Mouse (Mus musculus) c-Kit-positive CD71-positive TER-119-negative erythroid progenitor cells, embryonic 14.5 days (primary cell): Measurements from ENCODE around the gene Olfr686.

ENCODE experiments used
- DNase-seq: peaks from one replicate; pipeline ENCODE4 v3.0.0-alpha.2; 2013; ENCODE audit warnings: low read depth

The Olfr686 gene

DNA sequence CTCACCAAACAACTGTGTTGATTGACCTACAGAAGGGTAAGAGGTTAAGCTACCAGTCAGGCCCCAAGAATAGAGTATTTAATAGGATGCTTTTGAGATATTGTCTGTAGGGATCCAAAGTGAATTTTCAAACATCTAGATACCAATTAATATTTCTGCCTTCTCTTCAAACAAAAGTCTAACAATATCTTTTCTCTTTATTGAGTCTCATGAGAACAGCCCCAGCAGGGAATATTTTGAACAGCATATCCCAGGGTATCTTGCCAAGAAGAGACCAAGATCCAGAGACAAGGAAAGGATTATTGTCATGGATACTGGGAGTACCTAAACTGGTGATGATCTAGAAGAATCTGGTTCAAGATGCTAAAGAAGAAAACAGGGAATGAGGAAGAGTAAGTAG lies at the start of gene Olfr686:
Gene Olfr686, minus strand, starts transcription at position 101 of the 400 bp plus-strand sequence.
- DNase-seq: no peak

- peak; percentile 9 for DNase-seq
Measured at GRCm38 (mm10) chr7:105256656-105257055, 49.4 kb upstream of the Olfr686 start.

DNA sequence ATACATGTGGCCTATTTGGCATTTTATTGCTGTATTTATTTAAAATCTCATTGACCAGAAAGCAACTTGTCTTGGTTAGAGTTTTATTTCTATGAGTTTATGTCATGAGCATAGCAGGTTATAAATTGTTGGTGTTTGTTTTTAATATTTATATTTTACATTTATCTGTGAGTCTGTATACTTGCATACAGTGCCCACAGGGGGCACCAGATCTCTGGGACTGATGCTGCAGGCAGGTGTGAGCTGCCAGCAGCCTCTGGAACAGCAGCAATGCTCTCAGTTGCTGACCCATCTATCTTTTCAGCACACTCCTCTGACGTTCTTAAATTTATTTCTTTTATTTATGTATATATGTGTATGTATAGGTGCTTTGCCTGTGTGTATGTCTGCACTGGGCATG lies 40.9 kb upstream of the Olfr686 start:
- no peak for DNase-seq

GRCm38 (mm10) chr7:105247671-105248070 lies 40.4 kb upstream of the Olfr686 start:
- no peak for DNase-seq

GRCm38 (mm10) chr7:105229386-105229785 lies 22.1 kb upstream of the Olfr686 start:
- DNase-seq: no peak

DNA sequence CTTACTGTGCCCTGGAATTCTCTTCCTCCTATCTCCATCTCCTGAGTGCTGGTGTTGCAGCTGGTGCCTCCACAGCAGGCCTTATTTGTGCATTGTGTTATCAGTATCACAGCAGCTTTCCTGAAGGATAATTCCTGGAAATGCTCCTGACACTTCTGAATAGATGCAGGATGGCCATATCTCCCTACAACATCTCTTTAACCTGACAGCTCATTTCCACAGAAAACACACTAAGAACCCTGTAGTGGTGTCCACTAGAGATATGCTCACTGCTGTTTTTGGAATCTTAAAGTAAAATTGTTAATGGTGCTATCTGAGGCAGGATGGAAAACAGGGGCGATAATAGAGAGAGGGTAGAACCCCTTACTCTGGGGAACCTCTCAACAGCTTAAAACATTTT lies 20.9 kb upstream of the Olfr686 start:
- DNase-seq: no peak

GRCm38 (mm10) chr7:105226703-105227102 lies 19.4 kb upstream of the Olfr686 start:
- no peak for DNase-seq

DNA sequence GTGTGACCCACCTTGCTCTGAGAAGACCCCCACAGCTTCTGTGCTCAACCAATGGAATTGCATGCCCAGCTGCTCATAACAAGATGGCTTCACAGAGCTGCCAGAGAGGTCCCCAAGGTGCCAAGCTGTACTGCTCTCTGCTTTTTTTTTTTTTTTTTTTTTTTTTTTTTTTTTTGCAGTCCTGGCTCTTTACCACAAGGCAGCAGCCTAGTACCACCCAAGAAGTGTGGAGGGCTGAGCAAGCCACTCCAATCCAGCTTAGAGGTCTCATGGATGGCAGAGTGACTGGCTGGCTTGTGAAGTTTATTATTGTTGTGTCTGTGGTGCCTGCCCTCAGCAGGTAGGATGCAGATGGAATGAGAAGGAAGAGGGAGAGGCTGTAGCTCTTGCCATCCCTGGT lies 18.8 kb upstream of the Olfr686 start:
- DNase-seq: no peak

DNA sequence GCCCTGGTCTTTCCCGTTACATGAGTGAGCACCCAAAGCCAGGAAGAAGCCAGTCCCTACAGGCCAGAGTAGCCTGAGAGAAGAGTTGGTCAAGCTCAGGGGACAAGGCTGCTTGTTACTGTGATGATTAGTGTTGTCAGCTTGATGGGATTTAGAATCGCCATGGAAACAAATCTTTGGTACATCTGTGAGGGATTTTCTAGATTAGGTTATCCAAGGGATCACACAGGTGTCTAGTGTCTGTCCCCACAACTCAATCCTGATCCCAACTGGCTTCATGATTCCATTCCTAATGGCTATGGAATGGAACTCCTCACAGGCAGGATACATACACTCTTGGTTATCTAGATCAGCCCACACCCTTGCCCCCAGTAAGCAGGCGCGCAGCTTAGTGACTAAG lies 11.0 kb upstream of the Olfr686 start:
- DNase-seq: no peak

- DNase-seq: no peak
Measured at GRCm38 (mm10) chr7:105214761-105215160, 7.5 kb upstream of the Olfr686 start.

GRCm38 (mm10) chr7:105185912-105186311 lies 21.4 kb downstream of the Olfr686 start, which contains the start of gene Olfr685:
Olfr685 (minus strand) TSS chr7:105186012.
- DNase-seq: no peak

- DNase-seq: no peak
Measured at GRCm38 (mm10) chr7:105170773-105171172, 36.5 kb downstream of the Olfr686 start.

GRCm38 (mm10) chr7:105163553-105163952 lies 43.7 kb downstream of the Olfr686 start, which contains the start of gene Olfr684:
Olfr684 (minus strand) TSS chr7:105163653.
- DNase-seq: no peak
